32 mouse cellular contexts compared by ENCODE assay signal in genomic region chr12:78643691-78644090, GRCm38 (mm10). TPM values are rescaled to one million over a fixed set of nuclear protein-coding genes. Genes with fewer than 3 reads are reported as not detected.
DNase-seq lines count a peak whose midpoint lies in the region; ATAC-seq and TF ChIP-seq lines count a peak whose summit lies in the region.
"Had no signal": no experiment of that assay in that cellular context is flagged by ENCODE, and none has a peak within 500 bp of the region (broad histone marks: within the 10 kb centered on the region; RNA-seq: fewer than 3 reads in every experiment).

No protein-coding gene starts in this region.

- H3K36me3 ChIP-seq in forebrain, postnatal 0 days (ENCODE audit: insufficient read depth): no peaks in the 10 kb centered on the region
- no peaks in the 10 kb centered on the region for H3K36me3 ChIP-seq in forebrain, embryonic 13.5 days (ENCODE audit: poor library complexity, severe bottlenecking)
- no peaks in the 10 kb centered on the region; the same call in 1 of the 2 replicates for H3K36me3 ChIP-seq in midbrain, postnatal 0 days (ENCODE audit: insufficient read depth, low read length)
- H3K36me3 ChIP-seq in midbrain, embryonic 15.5 days (replicated peaks): no peaks in the 10 kb centered on the region
- H3K36me3 ChIP-seq: heart, embryonic 13.5 days; kidney, embryonic 15.5 days; liver, embryonic 13.5 days; stomach, embryonic 15.5 days had no signal

- H3K27me3 ChIP-seq in forebrain, postnatal 0 days (ENCODE audit: insufficient read depth, low read length): no peaks in the 10 kb centered on the region
- no peaks in the 10 kb centered on the region for H3K27me3 ChIP-seq in forebrain, embryonic 13.5 days
- no peaks in the 10 kb centered on the region for H3K27me3 ChIP-seq in midbrain, postnatal 0 days (ENCODE audit: insufficient read depth, low read length)
- no peaks in the 10 kb centered on the region for H3K27me3 ChIP-seq in midbrain, embryonic 15.5 days (replicated peaks)
- H3K27me3 ChIP-seq: heart, embryonic 13.5 days; hindbrain, embryonic 15.5 days; kidney, embryonic 15.5 days; liver, embryonic 13.5 days; neural tube, embryonic 13.5 days; stomach, embryonic 15.5 days had no signal

- peak; percentile 17 for DNase-seq in forebrain, postnatal 0 days
- DNase-seq in midbrain, postnatal 0 days (ENCODE audit: low spot score): peak; percentile 52
- peak; percentile 4 for DNase-seq in brain, embryonic 18.5 days (ENCODE audit: low read depth, low spot score)
- DNase-seq in urinary bladder, postnatal 36 days (ENCODE audit: low spot score in 2 of 2): no peak
- DNase-seq in frontal cortex, postnatal 36 days (ENCODE audit: low spot score in 2 of 2): no peak
- DNase-seq: adrenal gland, adult 2 months; adrenal gland, postnatal 36 days; B cell, adult 2 months; cerebellum, adult 11 months; cerebellum, adult 9-10 months; heart, postnatal 10 days; kidney, adult 18-20 months; kidney, postnatal 25 days; liver, embryonic 13.5 days; lung, adult 2 months; lung, postnatal 14 days; right cerebral cortex, postnatal 25 days; thymus, postnatal 14 days had no signal

- H3K4me3 ChIP-seq in forebrain, postnatal 0 days (ENCODE audit: low read depth, low read length): no peak overlapping the region
- no peak overlapping the region for H3K4me3 ChIP-seq in forebrain, embryonic 13.5 days
- H3K4me3 ChIP-seq in midbrain, postnatal 0 days (ENCODE audit: low read depth, low read length): no peak overlapping the region
- no peak overlapping the region for H3K4me3 ChIP-seq in midbrain, embryonic 15.5 days
- H3K4me3 ChIP-seq: heart, embryonic 13.5 days; hindbrain, embryonic 15.5 days; kidney, embryonic 15.5 days; left cerebral cortex, adult 2 months; liver, embryonic 13.5 days; neural tube, embryonic 13.5 days; stomach, embryonic 15.5 days had no signal

- H3K4me1 ChIP-seq in forebrain, postnatal 0 days (ENCODE audit: insufficient read depth): no peaks in the 10 kb centered on the region
- no peaks in the 10 kb centered on the region for H3K4me1 ChIP-seq in forebrain, embryonic 13.5 days
- H3K4me1 ChIP-seq in midbrain, postnatal 0 days (ENCODE audit: insufficient read depth, low read length): no peaks in the 10 kb centered on the region
- no peaks in the 10 kb centered on the region for H3K4me1 ChIP-seq in midbrain, embryonic 15.5 days
- H3K4me1 ChIP-seq: hindbrain, embryonic 15.5 days; liver, embryonic 13.5 days; neural tube, embryonic 13.5 days; stomach, embryonic 15.5 days had no signal

- TF ChIP-seq CTCF in forebrain, postnatal 0 days (IDR thresholded peaks at IDR 0.05; ENCODE audit: low read depth): no peak
- TF ChIP-seq CTCF in midbrain, postnatal 0 days (IDR thresholded peaks at IDR 0.05): no peak

- H3K9me3 ChIP-seq in forebrain, postnatal 0 days (ENCODE audit: low read length): no peaks in the 10 kb centered on the region
- H3K9me3 ChIP-seq in forebrain, embryonic 13.5 days (replicated peaks): no peaks in the 10 kb centered on the region
- H3K9me3 ChIP-seq in midbrain, postnatal 0 days (ENCODE audit: low read length): no peaks in the 10 kb centered on the region
- no peaks in the 10 kb centered on the region for H3K9me3 ChIP-seq in midbrain, embryonic 15.5 days
- H3K9me3 ChIP-seq: heart, embryonic 13.5 days; hindbrain, embryonic 15.5 days; kidney, embryonic 15.5 days; liver, embryonic 13.5 days; neural tube, embryonic 13.5 days; stomach, embryonic 15.5 days had no signal

- ATAC-seq in forebrain, postnatal 0 days: no peak
- ATAC-seq in forebrain, embryonic 13.5 days: no peak
- ATAC-seq in midbrain, postnatal 0 days (ENCODE audit: low FRiP score): no peak
- no peak for ATAC-seq in midbrain, embryonic 15.5 days (replicated peaks)
- ATAC-seq: activated CD4-positive, CD25-positive, alpha-beta regulatory T cell, adult 4 months had no signal

- H3K9ac ChIP-seq in forebrain, postnatal 0 days: no peak overlapping the region
- no peak overlapping the region for H3K9ac ChIP-seq in forebrain, embryonic 13.5 days
- H3K9ac ChIP-seq in midbrain, postnatal 0 days (replicated peaks; ENCODE audit: low read length, poor library complexity, severe bottlenecking): no peak overlapping the region
- no peak overlapping the region for H3K9ac ChIP-seq in midbrain, embryonic 15.5 days
- H3K9ac ChIP-seq: heart, embryonic 13.5 days; hindbrain, embryonic 15.5 days; kidney, embryonic 15.5 days; liver, embryonic 13.5 days; neural tube, embryonic 13.5 days; stomach, embryonic 15.5 days had no signal

- H3K27ac ChIP-seq in forebrain, postnatal 0 days (ENCODE audit: low read depth, low read length): no peak overlapping the region
- H3K27ac ChIP-seq in forebrain, embryonic 13.5 days: no peak overlapping the region
- H3K27ac ChIP-seq in midbrain, postnatal 0 days (ENCODE audit: low read depth, low read length): no peak overlapping the region
- H3K27ac ChIP-seq in midbrain, embryonic 15.5 days: no peak overlapping the region
- H3K27ac ChIP-seq: heart, embryonic 13.5 days; hindbrain, embryonic 15.5 days; kidney, embryonic 15.5 days; left cerebral cortex, adult 2 months; liver, embryonic 13.5 days; neural tube, embryonic 13.5 days; stomach, embryonic 15.5 days had no signal

- no peak overlapping the region for H3K4me2 ChIP-seq in forebrain, postnatal 0 days (ENCODE audit: low read depth)
- H3K4me2 ChIP-seq in forebrain, embryonic 13.5 days: no peak overlapping the region
- no peak overlapping the region for H3K4me2 ChIP-seq in midbrain, postnatal 0 days (ENCODE audit: low read depth, low read length, poor library complexity, severe bottlenecking)
- no peak overlapping the region for H3K4me2 ChIP-seq in midbrain, embryonic 15.5 days
- H3K4me2 ChIP-seq: heart, embryonic 13.5 days; hindbrain, embryonic 15.5 days; kidney, embryonic 15.5 days; liver, embryonic 13.5 days; neural tube, embryonic 13.5 days; stomach, embryonic 15.5 days had no signal

- WGBS in forebrain, postnatal 0 days: 46% methylated on average over 2 of the region's 2 CpGs
- 66% methylated on average over 2 of the region's 2 CpGs for WGBS in forebrain, embryonic 13.5 days
- WGBS in midbrain, postnatal 0 days: 69% methylated on average over 2 of the region's 2 CpGs
- 80% methylated on average over 2 of the region's 2 CpGs for WGBS in midbrain, embryonic 15.5 days

RNA-seq across cellular contexts. Expression of gene Fam71d, which starts 47.6 kb away (rescaled TPM):
- 0.77 TPM in 1 of 2 replicates, not detected in the other for total RNA-seq in forebrain, postnatal 0 days (2014; rRNA removed)
- polyA plus RNA-seq in forebrain, postnatal 0 days (2015; fragmentation: Nextera tagmentation; extraction: Ambion mirVana): not detected in 2 replicates
- polyA plus RNA-seq in forebrain, embryonic 13.5 days (2015; fragmentation: Nextera tagmentation; extraction: Ambion mirVana): 0.39 and 0.50 TPM in 2 replicates
- total RNA-seq in midbrain, postnatal 0 days (2014; rRNA removed): 0.38 and 0.85 TPM in 2 replicates
- 0.10 and 0.59 TPM in 2 replicates for polyA plus RNA-seq in midbrain, postnatal 0 days (2015; fragmentation: Nextera tagmentation; extraction: Ambion mirVana)
- 0.64 and 1.1 TPM in 2 replicates for polyA plus RNA-seq in midbrain, embryonic 15.5 days (2015; fragmentation: Nextera tagmentation; extraction: Ambion mirVana)
- total RNA-seq: gastrocnemius, adult 8-10 months; heart, adult 8-10 months; hematopoietic stem cell, adult 5-6 weeks had no signal
- polyA plus RNA-seq: activated CD4-positive, CD25-positive, alpha-beta regulatory T cell, adult 4 months; adrenal gland, adult 2 months; heart, embryonic 13.5 days; intestine, embryonic 14.5 days; kidney, embryonic 15.5 days; limb, embryonic 14.5 days; liver, embryonic 13.5 days; stomach, embryonic 15.5 days had no signal

Comparison
In these comparisons a context has a peak if more than half of its experiments do, and no peak if none do; other contexts are left out.
1. DNase-seq: peak in forebrain, postnatal 0 days (single experiment), midbrain, postnatal 0 days (single experiment) and brain, embryonic 18.5 days (single experiment); none in urinary bladder, postnatal 36 days (0 of 2) and frontal cortex, postnatal 36 days (0 of 2).